Mouse (Mus musculus) stomach, embryonic 14.5 days (tissue): Measurements from ENCODE around the gene Tmprss7. TPM values are rescaled to one million over a fixed set of nuclear protein-coding genes. Genes with fewer than 3 reads are reported as not detected.

Experiments used
- ATAC-seq: fragments of 200-750 bp; cut with Nextera tagmentation; 2 replicates; pipeline ENCODE4 v1.8.0; 2017; ENCODE audit warnings: low read depth, moderate TSS enrichment; ENCODE audit not compliant: insufficient number of reproducible peaks, insufficient read depth, low FRiP score
- H3K27ac ChIP-seq: fragments of 300-500 bp; sonication (generic); 2 replicates; pipeline ENCODE4 v1.5.1; 2014; ENCODE audit warnings: mild to moderate bottlenecking, low read length, moderate library complexity, mixed read lengths
- H3K27me3 ChIP-seq: fragments of 300-500 bp; sonication (generic); 2 replicates; pipeline ENCODE4 v1.6.1; 2014; ENCODE audit warnings: low read length, control low read depth, mixed read lengths; ENCODE audit not compliant: control insufficient read depth, insufficient read depth
- H3K36me3 ChIP-seq: fragments of 300-500 bp; sonication (generic); 2 replicates; pipeline ENCODE4 v1.6.1; 2014; ENCODE audit warnings: mild to moderate bottlenecking, control low read depth, low read length, moderate library complexity, mixed read lengths; ENCODE audit not compliant: control insufficient read depth, insufficient read depth
- H3K4me1 ChIP-seq: fragments of 300-500 bp; sonication (generic); 2 replicates; pipeline ENCODE4 v1.6.1; 2014; ENCODE audit warnings: low read length, control low read depth, mixed read lengths; ENCODE audit not compliant: control insufficient read depth, insufficient read depth
- H3K4me2 ChIP-seq: fragments of 300-500 bp; sonication (generic); replicated peaks from 2 replicates; pipeline ENCODE4 v1.6.1; 2014; ENCODE audit warnings: low read depth, low read length, control low read depth
- H3K4me3 ChIP-seq: fragments of 300-500 bp; sonication (generic); 2 replicates; pipeline ENCODE4 v1.5.1; 2014; ENCODE audit warnings: low read depth, low read length, control low read depth
- H3K9ac ChIP-seq: fragments of 300-500 bp; sonication (generic); replicated peaks from 2 replicates; pipeline ENCODE4 v1.6.1; 2014; ENCODE audit warnings: low read depth, mild to moderate bottlenecking, control low read depth, low read length, moderate library complexity, mixed read lengths
- H3K9me3 ChIP-seq: fragments of 300-500 bp; sonication (generic); 2 replicates; pipeline ENCODE4 v1.6.1; 2016; ENCODE audit warnings: low read depth, low read length, control low read depth; ENCODE audit not compliant: control insufficient read depth
- WGBS: fragments of 180-500 bp; shearing (Covaris S2); extraction: QIAGEN DNeasy Blood & Tissue Kit; methylation state at CpG from one replicate; pipeline ENCODE4 v1.1.7; 2014; 5-methylcytosine and 5-hydroxymethylcytosine counted together
- polyA plus RNA-seq: library from polyadenylated mRNA; unstranded; fragments of >200 nt; fragmentation: Nextera tagmentation; extraction: Ambion mirVana; gene quantifications from 2 replicates; pipeline ENCODE4 v1.2.1, GENCODE M21; 2014

Tmprss7 gene
- polyA plus RNA-seq, 1 experiment from 2014 or later: not detected

- 50% methylated on average over 4 of the region's 4 CpGs for WGBS
- Histone ChIP-seq H3K4me2 (no peak within 1 kb of the TSS), H3K27ac (no peak within 1 kb of the TSS)
Observed at GRCm38 (mm10) chr16:45610267-45610666, 83.2 kb downstream of the Tmprss7 start, which contains the start of gene Gcsam. Gcsam (plus strand) TSS chr16:45610380.

GRCm38 (mm10) chr16:45609300-45609699 lies 84.2 kb downstream of the Tmprss7 start:
- no peak overlapping the region for H3K27ac ChIP-seq
- H3K36me3 ChIP-seq: no peaks in the 10 kb centered on the region
- H3K4me2 ChIP-seq: no peak overlapping the region
- no peak overlapping the region for H3K4me3 ChIP-seq
- 0 out of 2 replicates have a peak, but pooled peaks cover 3% of the 10 kb centered on the region for H3K4me1 ChIP-seq
- no peak for ATAC-seq
- H3K9ac ChIP-seq: no peak overlapping the region
- H3K27me3 ChIP-seq: no peaks in the 10 kb centered on the region
- WGBS: 72% methylated on average over 3 of the region's 3 CpGs
- no peaks in the 10 kb centered on the region for H3K9me3 ChIP-seq

More at GRCm38 (mm10) chr16:45610267-45610666, 83.2 kb downstream of the Tmprss7 start, which contains the start of gene Gcsam:
- H3K4me3 ChIP-seq: no peak within 1 kb of the TSS
- no peak for ATAC-seq
- no peaks in the 10 kb centered on the region for H3K27me3 ChIP-seq
- H3K4me1 ChIP-seq: 0 out of 2 replicates have a peak, but pooled peaks cover 3% of the 10 kb centered on the region
- H3K36me3 ChIP-seq: no peaks in the 10 kb centered on the region
- H3K9ac ChIP-seq: no peak within 1 kb of the TSS
- H3K9me3 ChIP-seq: no peaks in the 10 kb centered on the region

GRCm38 (mm10) chr16:45608481-45608954 lies 84.9 kb downstream of the Tmprss7 start:
- Histone ChIP-seq H3K4me3 (no peak overlapping the region), H3K9ac (no peak overlapping the region), H3K4me1 (0 out of 2 replicates have a peak, but pooled peaks cover 3% of the 10 kb centered on the region), H3K4me2 (no peak overlapping the region), H3K9me3 (no peaks in the 10 kb centered on the region), H3K27ac (peak overlapping the region; percentile 48; the same call in 1 of the 2 replicates), H3K27me3 (no peaks in the 10 kb centered on the region), H3K36me3 (no peaks in the 10 kb centered on the region)
- WGBS: 21% methylated on average over 4 of the region's 4 CpGs
- peak; percentile 56; the same call in 1 of the 2 replicates for ATAC-seq

Other genes with a start within 250 kb of the Tmprss7 start
- 0.33 and 0.78 TPM in 2 replicates for gene Gm609, start 200.7 kb downstream of the Tmprss7 start, polyA plus RNA-seq
- gene Gm17783, start 161.6 kb downstream of the Tmprss7 start, polyA plus RNA-seq: 0.56 and 0.93 TPM in 2 replicates
- not detected in 2 replicates for gene Slc9c1, start 158.3 kb downstream of the Tmprss7 start, polyA plus RNA-seq
- gene Gcsam, start 83.3 kb downstream of the Tmprss7 start, polyA plus RNA-seq: 0.07 and 0.18 TPM in 2 replicates
- gene BC016579, start 39.6 kb downstream of the Tmprss7 start, polyA plus RNA-seq: 1.8 and 2.7 TPM in 2 replicates
- 36.7 and 37.4 TPM in 2 replicates for gene Tagln3, start 30.9 kb upstream of the Tmprss7 start, polyA plus RNA-seq
- gene Abhd10, start 49.3 kb upstream of the Tmprss7 start, polyA plus RNA-seq: 35.6 and 35.7 TPM in 2 replicates